Mouse (Mus musculus): ENCODE results near the gene Dnm3.
"Not testable (repeated sequence)": the region's sequence is repeated elsewhere in the genome, so short reads cannot be mapped to it uniquely, and the experiment has no call there.

Gene Dnm3

DNA sequence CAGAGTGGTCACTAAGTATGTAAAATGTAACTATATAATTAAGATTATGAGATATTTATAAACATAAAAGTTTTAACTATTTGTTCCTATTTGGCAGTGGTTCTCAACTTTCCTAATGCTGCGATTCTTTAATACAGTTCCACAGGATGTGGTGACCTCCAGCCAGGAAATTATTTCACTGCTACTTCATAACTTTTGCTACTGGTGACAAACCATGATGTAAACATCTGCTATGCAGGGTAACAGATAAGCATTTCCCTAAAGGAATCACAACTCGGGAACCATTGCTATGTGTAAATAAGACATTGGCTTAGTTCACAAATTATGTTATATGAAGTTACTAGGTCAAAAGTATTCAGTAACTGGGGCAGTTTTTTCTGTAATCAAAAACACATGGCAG, 48.9 kb downstream of the Dnm3 start:
- no peak for DNase-seq (ENCODE audit: low read depth, low spot score)

DNA sequence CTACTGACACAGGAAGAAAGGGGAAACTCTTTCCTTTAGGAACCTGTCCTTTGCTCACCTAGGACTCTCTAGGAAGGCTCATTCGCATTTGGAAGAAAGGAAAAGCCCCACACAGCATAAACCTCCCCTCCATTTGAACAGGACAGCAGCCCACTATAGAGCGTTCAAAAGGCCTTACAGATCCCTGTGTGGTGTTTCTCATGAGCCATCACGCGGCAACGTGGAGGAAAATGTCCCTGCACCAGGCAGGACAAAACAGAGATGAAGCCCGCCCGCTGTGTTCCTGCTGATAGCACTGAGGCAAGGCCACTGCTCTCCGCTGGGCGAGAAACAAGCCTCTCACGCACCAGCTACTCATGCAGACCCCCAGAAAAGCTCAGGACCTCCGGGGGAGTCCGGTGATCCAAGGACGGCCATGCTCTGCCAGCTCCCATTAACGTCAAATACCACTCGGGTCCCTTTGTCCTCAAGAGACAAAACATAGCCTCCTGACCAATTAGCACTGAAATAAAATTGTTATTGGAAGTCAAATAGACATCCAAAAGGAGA, 51.8 kb downstream of the Dnm3 start:
- DNase-seq (ENCODE audit: low read depth, low spot score): no peak

- DNase-seq (ENCODE audit: low read depth, low spot score): no peak
Observed at GRCm38 (mm10) chr1:162422826-162423225, 55.0 kb downstream of the Dnm3 start.

- DNase-seq (ENCODE audit: low read depth, low spot score): no peak
Observed at GRCm38 (mm10) chr1:162413791-162414190, 64.0 kb downstream of the Dnm3 start.

DNA sequence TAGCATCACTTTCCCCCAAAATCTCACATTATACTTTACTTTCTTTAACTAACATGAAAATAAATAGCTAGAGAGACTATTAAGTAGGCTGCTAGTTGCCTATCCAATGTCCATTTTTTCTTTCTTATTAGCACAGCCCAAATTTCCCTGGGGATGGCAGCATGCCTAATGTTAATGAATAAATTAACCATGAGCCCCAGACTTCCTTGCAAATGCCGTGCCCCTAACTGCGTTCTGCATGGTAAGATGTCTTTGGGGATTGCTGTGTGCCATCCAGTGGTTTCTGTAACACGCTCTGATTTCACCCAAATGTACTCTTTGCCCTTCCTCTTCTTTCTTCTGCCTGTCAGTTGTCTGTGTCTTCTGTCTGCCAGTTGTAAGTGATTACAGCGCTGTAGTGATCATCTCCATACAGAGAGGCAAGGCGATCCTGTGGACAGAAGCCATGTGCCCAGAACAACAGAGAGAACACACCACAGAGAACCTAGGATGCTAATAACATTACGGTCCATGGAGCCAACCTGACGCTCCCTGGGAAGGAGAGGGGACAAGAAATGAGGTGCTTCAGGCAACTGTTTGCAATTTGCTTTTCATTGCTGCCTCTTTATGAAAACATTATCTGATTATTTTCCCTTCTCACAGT, 64.9 kb downstream of the Dnm3 start:
- no peak for DNase-seq (ENCODE audit: low read depth, low spot score)

DNA sequence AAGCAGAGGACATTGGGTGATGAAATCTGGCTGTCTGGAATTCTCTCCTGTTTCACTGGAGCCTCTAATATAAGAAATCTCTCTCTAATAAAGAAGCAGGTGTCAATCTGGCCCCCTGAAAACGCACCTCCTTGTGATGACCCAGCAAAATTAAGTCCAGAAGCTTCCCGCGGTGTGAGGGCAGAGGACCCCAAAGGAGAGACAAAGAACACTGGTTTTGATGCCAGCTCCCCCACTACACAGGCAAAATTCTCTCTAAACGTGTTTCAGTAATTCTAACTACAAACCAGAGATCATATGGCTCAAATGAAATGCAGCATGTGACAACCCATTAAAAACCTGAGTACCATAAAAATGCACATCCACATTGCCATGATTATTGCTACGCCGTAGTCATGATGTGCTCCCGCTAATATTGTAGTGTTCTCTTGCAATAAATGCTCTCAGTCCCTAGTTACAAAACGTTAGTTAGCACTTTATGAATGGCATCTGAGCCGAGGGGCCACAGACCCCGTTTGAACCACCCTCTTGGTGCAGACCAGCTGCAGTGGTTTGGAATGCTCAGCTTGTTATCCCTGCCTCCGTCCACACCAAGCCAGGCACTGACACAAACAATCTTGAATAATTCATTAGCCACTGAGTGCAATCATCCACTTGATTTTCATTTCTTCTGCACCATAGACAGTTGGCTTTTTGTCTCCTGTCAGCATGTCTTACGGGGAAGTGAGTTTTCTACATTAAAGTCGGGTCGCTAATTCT, 67.4 kb downstream of the Dnm3 start:
- no peak for DNase-seq (ENCODE audit: low read depth, low spot score)

- DNase-seq (ENCODE audit: low read depth, low spot score): no peak
Observed at GRCm38 (mm10) chr1:162394549-162394948, 83.3 kb downstream of the Dnm3 start.

- DNase-seq (ENCODE audit: low read depth, low spot score): no peak
Observed at GRCm38 (mm10) chr1:162388442-162389165, 89.2 kb downstream of the Dnm3 start.

DNA sequence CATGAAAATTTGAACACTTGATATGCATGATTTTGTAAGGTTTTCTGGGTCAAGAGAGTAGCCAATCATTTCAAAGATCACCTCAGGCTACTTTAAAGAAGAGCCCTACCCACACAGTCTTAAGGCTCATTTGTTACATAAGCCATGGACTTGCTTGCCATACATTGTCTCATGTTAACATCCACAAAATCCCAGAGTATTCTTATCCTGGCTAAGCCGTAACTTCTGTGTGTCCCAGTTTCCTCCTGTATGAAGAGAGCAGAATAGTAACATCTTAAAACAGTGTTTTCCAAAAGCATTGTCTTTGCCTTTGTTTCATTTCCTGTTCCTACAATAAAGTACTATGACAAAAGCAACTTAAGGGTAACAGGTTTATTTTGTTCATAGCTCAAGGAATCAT, 104.8 kb downstream of the Dnm3 start:
- DNase-seq (ENCODE audit: low read depth, low spot score): not testable (repeated sequence)

DNA sequence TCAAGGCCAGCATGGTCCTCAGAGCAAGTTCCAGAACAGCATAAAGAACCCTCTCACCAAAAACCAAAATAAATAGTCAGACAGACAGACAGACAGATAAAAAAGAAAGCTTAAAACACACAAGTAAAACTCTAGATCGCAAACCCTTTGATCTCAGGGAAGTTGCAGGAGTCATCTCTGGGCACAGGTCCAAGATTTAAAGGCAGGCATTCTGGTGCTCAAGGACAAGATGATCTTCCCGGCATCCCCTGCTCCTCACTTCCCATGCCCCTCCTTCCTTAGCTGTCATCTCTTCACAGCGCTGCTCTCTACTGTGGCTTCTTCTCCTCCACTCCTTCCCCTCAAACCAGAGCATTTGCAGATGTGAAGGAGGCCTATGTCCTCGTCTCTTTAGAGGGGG, 108.1 kb downstream of the Dnm3 start:
- DNase-seq (ENCODE audit: low read depth, low spot score): no peak

DNA sequence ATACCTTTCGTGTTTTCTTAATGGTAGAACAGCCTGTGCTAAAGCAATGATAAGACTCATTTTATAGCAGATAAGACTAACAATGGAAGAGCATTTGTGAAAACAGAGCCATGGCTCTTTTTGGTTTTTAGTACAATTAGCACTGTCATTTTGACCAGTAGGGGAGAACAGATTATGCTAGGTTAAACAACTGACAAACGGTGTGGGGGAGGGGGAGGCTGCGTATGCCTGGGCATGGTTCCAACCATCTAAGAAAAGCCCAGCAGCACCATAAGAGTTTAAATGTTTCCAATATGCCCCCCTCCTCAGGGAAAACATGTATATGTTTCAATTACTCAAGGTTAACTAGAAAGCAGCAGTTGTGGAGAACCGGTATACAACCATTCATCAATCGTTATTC, 115.9 kb downstream of the Dnm3 start:
- no peak for DNase-seq (ENCODE audit: low read depth, low spot score)

GRCm38 (mm10) chr1:162359270-162359669, 118.6 kb downstream of the Dnm3 start:
- peak; percentile 54 for DNase-seq (ENCODE audit: low read depth, low spot score)

DNA sequence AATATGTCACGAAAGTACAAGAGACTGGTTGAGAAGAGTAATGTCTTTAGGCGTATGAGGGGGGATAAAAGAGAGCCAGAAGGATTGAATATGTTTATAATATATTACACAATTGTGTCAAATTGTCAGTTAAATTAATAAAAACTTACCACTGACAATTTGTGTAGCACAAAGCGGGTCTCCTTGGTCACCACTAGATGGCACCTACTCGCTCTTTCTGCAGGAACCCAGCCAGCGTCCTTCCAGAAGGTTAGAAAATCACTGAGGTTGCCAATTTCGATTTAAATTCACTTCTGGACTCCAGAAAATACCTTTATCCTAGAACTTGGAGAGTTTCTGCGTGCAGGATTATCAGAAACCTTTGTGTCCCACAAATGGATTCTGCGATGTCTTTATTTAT, 119.8 kb downstream of the Dnm3 start:
- DNase-seq (ENCODE audit: low read depth, low spot score): peak; percentile 53

DNA sequence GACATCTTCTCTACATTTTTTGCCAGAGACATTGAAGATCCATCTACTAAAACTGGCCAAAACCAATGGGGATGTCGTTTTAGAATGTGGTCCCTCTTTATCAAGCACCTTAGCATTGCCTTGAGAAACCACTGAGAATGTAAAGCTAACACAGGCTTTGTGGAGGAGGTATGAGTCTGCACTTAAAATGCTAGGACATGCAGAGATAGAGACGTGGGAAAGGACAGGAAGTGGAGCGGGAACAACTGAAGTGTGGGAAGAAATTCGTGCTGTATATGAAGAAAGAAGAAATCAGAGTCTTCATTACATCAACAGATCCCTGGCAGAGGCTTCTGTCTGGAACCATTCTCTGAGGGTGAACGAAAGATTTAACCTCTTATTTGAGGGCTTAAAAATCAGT, 121.4 kb downstream of the Dnm3 start:
- no peak for DNase-seq (ENCODE audit: low read depth, low spot score)

DNA sequence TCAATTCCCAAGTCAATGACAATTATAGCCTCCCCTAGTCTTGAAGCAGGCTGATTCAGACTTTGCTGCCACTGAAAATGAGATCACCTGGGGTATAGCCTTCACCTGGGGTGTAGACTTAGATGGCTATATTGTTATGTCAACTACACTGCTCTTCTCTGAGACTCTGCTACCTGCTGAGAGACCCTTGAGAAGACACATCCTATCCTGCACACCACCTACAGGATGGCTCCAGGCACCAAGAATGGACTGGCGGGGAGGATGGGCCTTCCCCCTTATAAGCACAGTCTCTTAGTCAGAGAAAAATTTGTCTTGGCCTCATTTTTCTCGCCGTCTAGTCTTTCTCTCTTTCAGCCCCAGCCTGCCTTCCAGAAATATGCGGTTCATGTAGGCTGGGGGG, 123.1 kb downstream of the Dnm3 start:
- DNase-seq (ENCODE audit: low read depth, low spot score): no peak

GRCm38 (mm10) chr1:162353831-162354230, 124.0 kb downstream of the Dnm3 start:
- no peak for DNase-seq (ENCODE audit: low read depth, low spot score)

GRCm38 (mm10) chr1:162349306-162349705, 128.5 kb downstream of the Dnm3 start:
- no peak for DNase-seq (ENCODE audit: low read depth, low spot score)

DNA sequence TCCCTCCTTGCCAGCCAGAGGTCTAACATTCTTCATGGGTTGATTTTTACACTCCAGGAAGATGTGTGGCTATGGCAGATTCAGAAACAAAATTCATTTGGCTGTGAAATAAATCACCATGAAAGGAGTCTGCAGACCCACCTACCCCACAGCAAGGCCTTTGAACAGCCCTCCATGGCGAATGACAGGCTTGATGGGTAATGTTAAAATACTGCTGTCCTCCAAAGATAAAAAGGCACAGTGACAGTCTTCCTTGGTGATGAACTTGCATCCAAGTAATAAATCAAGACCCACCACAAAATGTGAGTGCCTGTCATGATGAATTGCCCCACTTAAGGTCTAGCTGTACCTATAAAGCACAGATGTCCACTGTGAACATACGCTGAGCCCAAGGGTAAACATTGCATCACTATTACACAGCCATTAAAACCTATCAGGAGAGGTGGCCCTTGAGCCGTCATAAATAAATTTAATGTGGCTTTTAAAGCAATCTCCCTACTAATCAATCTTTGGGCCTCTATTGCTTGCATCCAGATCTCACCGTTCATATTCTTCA, 131.3 kb downstream of the Dnm3 start:
- peak; percentile 63 for DNase-seq (ENCODE audit: low read depth, low spot score)

DNA sequence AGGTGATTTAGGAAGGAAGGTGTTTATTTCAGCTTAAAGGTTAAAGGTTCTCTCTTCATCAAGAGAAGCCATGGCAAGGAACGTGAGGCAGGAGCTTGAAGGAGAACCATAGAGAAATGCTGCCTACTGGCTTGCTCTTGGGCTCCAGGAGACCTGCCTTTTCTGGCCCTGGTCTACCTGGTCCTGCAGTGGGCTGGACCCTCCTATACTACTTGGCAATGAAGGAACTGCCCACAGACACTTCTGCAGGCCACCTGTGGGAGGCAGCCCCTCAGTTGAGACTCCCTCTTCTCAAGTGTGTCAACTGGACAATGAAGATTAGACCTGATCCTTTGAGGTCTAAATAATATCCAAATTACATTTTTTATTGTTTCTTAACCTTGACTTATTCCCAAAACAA, 140.7 kb downstream of the Dnm3 start:
- DNase-seq (ENCODE audit: low read depth, low spot score): no peak

GRCm38 (mm10) chr1:162336640-162337039, 141.2 kb downstream of the Dnm3 start:
- peak; percentile 71 for DNase-seq (ENCODE audit: low read depth, low spot score)

DNA sequence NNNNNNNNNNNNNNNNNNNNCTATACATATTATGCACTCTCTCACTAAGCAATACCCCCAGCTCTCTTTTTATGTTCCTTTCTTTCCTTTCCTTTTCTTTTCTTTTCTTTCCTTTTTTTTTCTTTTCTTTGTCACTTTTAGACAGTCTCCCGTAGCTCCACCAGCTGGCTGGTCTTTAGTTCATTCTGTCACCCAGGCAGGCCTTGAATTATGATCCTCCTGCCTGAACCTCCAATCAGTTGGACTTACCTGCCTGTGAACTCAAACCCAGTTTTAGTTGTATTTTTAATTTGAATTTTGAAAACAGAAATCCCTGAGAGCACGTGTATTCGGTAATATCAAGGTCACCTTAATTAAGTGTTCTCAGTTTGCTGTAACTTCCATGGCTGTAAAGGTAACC, 141.6 kb downstream of the Dnm3 start:
- DNase-seq (ENCODE audit: low read depth, low spot score): no peak

GRCm38 (mm10) chr1:162328673-162329072, 149.2 kb downstream of the Dnm3 start:
- no peak for DNase-seq (ENCODE audit: low read depth, low spot score)
